Mouse (Mus musculus) liver, adult 2 months (tissue): ENCODE measurements around the gene Slc28a3.

ENCODE experiments used
- CTCF ChIP-seq: fragments of 200-500 bp; IDR thresholded peaks from 2 replicates; pipeline ENCODE4 v1.5.1; 2011; ENCODE audit warnings: low read depth, low read length, control low read depth
- POLR2A ChIP-seq: fragments of 200-500 bp; IDR thresholded peaks from 2 replicates; pipeline ENCODE4 v1.6.1; 2011; ENCODE audit warnings: low read length, control low read depth; ENCODE audit not compliant: insufficient read depth; ENCODE audit errors: extremely low read depth

DNA sequence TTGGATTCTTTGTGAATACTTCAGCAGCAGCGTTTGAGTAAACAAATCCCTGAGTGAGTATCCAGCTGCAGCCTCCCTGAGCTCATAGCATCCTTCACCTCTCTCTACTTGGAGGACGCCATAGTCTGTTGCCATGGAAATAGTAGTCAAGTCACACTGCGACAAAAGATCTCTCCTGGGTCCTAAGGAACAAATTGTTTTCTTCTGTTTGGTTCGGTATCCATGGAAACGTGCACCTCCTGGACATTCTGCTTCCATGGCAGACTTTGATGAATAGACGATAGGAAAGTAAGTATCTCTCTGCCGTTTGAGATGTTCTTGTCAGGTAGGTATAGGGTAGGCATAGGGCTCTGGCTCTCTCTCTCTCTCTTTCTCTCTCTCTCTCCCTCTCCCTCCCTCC, 63.1 kb downstream of the Slc28a3 start:
- no peak for TF ChIP-seq CTCF
- no peak for TF ChIP-seq POLR2A
